Mouse (Mus musculus) limb, embryonic 12.5 days (tissue): ENCODE results near the gene Msi2. TPM values are rescaled to one million over a fixed set of nuclear protein-coding genes. Genes with fewer than 3 reads are reported as not detected.

ENCODE experiments used
- ATAC-seq: fragments of 200-750 bp; cut with Nextera tagmentation; 2 replicates; pipeline ENCODE4 v1.8.0; 2017; ENCODE audit warnings: low read depth, moderate TSS enrichment; ENCODE audit not compliant: insufficient number of reproducible peaks, insufficient read depth, low FRiP score, low TSS enrichment
- H3K27ac ChIP-seq: fragments of 300-500 bp; sonication (generic); 2 replicates; pipeline ENCODE4 v1.5.1; 2016; ENCODE audit warnings: mild to moderate bottlenecking, moderate library complexity
- H3K27me3 ChIP-seq: fragments of 300-500 bp; sonication (generic); 2 replicates; pipeline ENCODE4 v1.6.1; 2016; ENCODE audit warnings: mild to moderate bottlenecking, moderate library complexity
- H3K36me3 ChIP-seq: fragments of 300-500 bp; sonication (generic); 2 replicates; pipeline ENCODE4 v1.6.1; 2016; ENCODE audit warnings: mild to moderate bottlenecking, moderate library complexity
- H3K4me1 ChIP-seq: fragments of 300-500 bp; sonication (generic); replicated peaks from 2 replicates; pipeline ENCODE4 v1.6.1; 2016
- H3K4me2 ChIP-seq: fragments of 300-500 bp; sonication (generic); 2 replicates; pipeline ENCODE4 v1.6.1; 2016; ENCODE audit warnings: mild to moderate bottlenecking, moderate library complexity
- H3K4me3 ChIP-seq: fragments of 300-500 bp; sonication (generic); replicated peaks from 2 replicates; pipeline ENCODE4 v1.5.1; 2016; ENCODE audit warnings: mild to moderate bottlenecking
- H3K9ac ChIP-seq: fragments of 300-500 bp; sonication (generic); replicated peaks from 2 replicates; pipeline ENCODE4 v1.6.1; 2016; ENCODE audit warnings: mild to moderate bottlenecking, moderate library complexity
- H3K9me3 ChIP-seq: fragments of 300-500 bp; sonication (generic); 2 replicates; pipeline ENCODE4 v1.6.1; 2016; ENCODE audit warnings: mild to moderate bottlenecking, moderate library complexity
- WGBS: fragments of 180-500 bp; shearing (Covaris S2); methylation state at CpG from one replicate; pipeline ENCODE4 v1.1.7; 2016; 5-methylcytosine and 5-hydroxymethylcytosine counted together
- polyA plus RNA-seq: library from polyadenylated mRNA; unstranded; fragments of >200 nt; fragmentation: Nextera tagmentation; extraction: Ambion mirVana; gene quantifications from 2 replicates; pipeline ENCODE4 v1.2.1, GENCODE M21; 2016

The Msi2 gene
- polyA plus RNA-seq, 1 experiment from 2014 or later = 24.0 TPM

DNA sequence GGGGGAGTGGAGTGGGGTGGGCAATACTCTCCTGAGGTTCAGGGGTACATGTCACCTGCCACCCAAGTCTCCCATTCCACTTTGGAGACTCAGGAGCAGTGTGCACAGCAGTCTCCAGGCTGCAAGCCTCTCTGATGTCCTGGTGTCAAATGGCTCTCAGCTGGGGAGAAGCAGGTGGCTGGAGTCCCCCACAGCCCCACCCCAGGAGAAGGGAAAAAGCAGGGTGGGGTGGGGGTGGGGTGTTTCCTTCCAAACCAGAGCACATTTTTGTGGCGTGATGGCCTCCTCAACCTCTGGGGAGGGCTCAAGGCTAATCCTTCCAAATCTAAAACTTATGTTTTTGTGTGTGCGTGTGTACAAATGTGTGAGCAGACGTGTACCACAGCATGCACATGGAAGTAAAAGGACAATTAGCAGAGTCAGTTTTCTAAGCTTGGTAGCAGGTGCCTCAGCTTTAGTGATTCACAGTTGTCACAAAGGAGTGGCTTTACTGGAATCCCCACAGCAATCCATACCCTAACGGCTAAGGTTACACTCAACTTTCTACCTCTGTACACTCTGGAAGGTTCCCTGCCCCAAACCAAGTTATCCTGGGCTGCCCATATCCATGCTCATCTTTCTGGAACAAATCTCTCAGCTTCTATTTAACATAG, 161.1 kb downstream of the Msi2 start:
- Histone ChIP-seq H3K4me1 (peaks cover 95% of the 10 kb centered on the region), H3K4me2 (no peak overlapping the region), H3K9ac (no peak overlapping the region), H3K4me3 (no peak overlapping the region), H3K27me3 (peaks cover 19% of the 10 kb centered on the region), H3K27ac (0 out of 2 replicates have a peak overlapping the region, but pooled peaks have one; percentile 13), H3K36me3 (no peaks in the 10 kb centered on the region), H3K9me3 (no peaks in the 10 kb centered on the region)
- 23% methylated on average over 4 of the region's 4 CpGs for WGBS
- peak; percentile 20; the same call in 1 of the 2 replicates for ATAC-seq

DNA sequence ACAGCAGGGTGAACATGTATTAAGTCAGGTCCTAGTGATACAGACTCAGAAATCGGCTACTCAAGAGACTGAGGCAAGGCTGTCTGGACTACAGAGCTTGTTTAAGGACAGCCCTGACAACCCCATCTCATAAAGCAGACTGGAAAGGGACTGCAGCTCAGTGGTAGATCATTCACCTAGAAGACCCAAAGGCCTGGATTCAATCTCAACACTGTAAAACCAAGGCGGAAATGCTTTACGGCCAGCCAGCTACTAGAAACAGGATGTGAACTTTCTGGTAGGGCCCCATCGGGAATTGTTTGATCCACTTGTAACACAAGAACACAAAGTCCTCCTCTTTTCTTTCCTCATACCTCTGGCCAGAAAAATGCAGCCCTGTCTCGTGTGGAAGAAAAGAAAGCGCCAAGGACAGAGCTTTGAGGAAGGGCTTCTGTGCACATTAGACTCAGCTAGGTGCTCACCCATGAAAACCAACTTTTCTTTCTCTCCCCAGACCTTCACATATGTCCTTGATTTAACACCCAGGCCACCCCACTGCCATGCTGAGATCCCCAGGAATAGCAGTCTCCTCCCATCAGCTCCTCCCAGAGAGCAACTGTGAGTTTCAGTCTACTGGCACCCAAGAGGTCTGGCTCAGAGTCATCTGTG, 162.3 kb downstream of the Msi2 start:
- H3K4me3 ChIP-seq = no peak overlapping the region
- peak; percentile 12; the same call in 1 of the 2 replicates for ATAC-seq
- peaks cover 95% of the 10 kb centered on the region for H3K4me1 ChIP-seq
- H3K36me3 ChIP-seq = no peaks in the 10 kb centered on the region
- peak overlapping the region; percentile 83 for H3K27ac ChIP-seq
- peak overlapping the region; percentile 40 for H3K4me2 ChIP-seq
- H3K9me3 ChIP-seq = no peaks in the 10 kb centered on the region
- 9% methylated on average over 6 of the region's 6 CpGs for WGBS
- peaks cover 21% of the 10 kb centered on the region for H3K27me3 ChIP-seq
- H3K9ac ChIP-seq = no peak overlapping the region

DNA sequence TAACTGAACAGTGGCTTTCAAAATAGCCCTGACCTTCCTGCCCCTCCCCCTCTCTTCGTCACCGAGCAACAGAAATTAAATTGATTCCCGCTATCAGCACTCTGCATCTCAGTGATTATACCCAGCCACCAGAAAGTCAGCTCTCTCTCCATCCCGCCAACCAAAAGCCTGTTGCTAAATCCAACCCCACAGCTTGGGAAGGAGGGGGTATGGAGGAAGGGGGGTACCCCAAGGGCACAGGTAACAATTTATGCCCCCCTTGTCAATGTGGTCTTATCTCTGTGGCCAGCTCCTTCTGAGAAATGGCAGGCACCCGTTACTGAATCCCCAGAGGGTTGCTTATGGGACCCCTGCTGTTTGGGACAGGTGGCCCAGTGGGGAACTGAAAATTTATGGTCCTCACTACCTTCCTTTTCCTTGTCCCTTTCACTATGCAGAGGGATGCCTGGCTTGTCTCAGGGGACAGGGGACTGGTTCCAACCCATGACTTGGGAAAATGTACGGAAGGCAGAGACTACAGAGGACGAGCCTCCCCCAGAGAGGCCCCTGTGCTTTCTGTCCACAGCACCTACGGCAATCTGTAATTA, 163.0 kb downstream of the Msi2 start:
- Histone ChIP-seq H3K36me3 (no peaks in the 10 kb centered on the region), H3K27ac (peak overlapping the region; percentile 83), H3K9ac (0 out of 2 replicates have a peak overlapping the region, but pooled peaks have one; percentile 14), H3K4me3 (no peak overlapping the region), H3K4me2 (peak overlapping the region; percentile 40), H3K4me1 (peaks cover 95% of the 10 kb centered on the region), H3K27me3 (peaks cover 20% of the 10 kb centered on the region), H3K9me3 (no peaks in the 10 kb centered on the region)
- WGBS = 16% methylated on average over 8 of the region's 8 CpGs
- ATAC-seq = peak; percentile 15; the same call in 1 of the 2 replicates

DNA sequence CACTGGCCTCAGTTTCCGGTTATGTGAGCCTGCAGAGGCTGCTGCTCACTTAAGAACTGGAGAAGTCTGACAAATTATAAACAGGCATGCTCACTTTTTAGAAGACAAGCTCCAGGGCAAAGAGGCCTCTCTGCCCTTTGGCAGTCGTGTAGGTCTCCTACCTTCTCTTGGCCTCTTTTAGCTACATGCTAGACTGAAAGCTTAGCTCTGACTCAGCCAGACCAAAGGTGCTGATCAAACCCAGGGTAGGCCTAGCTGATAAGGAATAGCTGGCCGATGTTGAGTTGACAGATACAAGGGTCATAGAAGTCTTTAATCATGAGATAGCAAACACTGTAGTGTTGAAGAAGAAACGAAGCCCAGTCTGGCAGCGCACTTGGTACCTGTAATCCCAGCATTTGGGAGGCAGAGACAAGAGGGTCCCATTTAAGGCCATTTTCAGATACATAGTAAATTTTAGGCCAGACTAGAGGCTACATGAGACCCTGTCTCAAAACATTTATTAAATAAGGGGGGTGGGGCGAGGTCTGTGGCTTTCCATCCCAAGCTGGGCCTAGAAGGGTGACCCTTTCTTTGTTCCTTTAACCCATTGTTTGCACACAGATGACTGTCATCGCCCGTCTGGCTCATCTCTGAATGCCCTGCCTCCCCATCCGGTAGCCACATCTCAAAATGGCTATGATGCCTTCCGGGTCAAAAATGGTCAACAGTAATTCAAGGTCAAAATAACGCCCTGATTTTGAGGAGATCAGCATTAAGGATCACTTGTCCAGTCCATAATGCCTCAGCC, 164.6 kb downstream of the Msi2 start:
- Histone ChIP-seq H3K36me3 (no peaks in the 10 kb centered on the region), H3K27me3 (peaks cover 16% of the 10 kb centered on the region; the same call in 1 of the 2 replicates), H3K4me1 (peaks cover 97% of the 10 kb centered on the region), H3K4me2 (peak overlapping the region; percentile 4; the same call in 1 of the 2 replicates), H3K9me3 (no peaks in the 10 kb centered on the region), H3K27ac (no peak overlapping the region; the same call in 1 of the 2 replicates), H3K4me3 (no peak overlapping the region), H3K9ac (no peak overlapping the region)
- no peak for ATAC-seq
- 69% methylated on average over 11 of the region's 11 CpGs for whole genome bisulfite sequencing

DNA sequence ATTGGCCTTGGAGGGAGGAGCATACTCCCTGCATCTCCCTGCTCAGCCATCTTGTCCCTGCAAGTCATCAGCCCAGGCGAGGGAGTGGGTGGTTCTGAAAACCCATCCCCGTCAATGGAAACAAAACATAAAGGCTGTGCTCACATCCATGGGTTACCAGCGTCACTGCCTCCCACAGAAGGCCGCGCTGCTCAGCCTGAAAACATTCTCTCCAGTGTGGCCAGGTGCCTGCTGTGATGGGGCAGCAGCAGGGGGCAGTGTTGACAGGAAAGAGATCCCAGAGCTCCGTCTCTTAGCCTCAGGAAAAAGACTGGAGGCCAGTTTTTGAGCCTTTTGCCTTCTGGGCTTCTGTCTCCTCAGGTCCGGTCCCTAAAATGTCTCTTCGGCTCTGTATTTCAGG, 165.3 kb downstream of the Msi2 start:
- Histone ChIP-seq H3K36me3 (no peaks in the 10 kb centered on the region), H3K4me1 (peaks cover 97% of the 10 kb centered on the region), H3K27me3 (peaks cover 13% of the 10 kb centered on the region; the same call in 1 of the 2 replicates), H3K4me3 (no peak overlapping the region), H3K9me3 (no peaks in the 10 kb centered on the region), H3K27ac (no peak overlapping the region; the same call in 1 of the 2 replicates), H3K9ac (no peak overlapping the region), H3K4me2 (0 out of 2 replicates have a peak overlapping the region, but pooled peaks have one; percentile 4)
- 22% methylated on average over 8 of the region's 8 CpGs for WGBS
- no peak for ATAC-seq

DNA sequence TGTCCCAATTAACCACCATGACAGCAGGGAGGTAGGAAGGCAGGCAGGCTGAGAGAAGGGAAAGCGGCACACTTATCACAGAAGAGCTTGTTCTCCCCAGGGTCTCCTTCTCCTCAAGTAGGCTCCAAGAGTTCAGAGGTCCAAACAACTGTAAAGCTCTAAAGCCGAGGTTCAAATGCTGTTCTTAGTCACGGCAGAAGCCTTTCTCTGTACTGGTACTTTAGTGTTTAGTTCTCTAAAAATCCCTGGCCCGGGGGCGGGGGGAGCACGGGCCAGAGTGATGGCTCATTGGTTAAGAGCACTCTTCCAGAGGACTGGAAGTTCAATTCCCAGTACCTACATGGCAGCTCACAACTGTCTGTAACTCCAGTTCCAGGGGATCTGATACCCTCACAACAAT, 165.9 kb downstream of the Msi2 start:
- H3K4me2 ChIP-seq = no peak overlapping the region
- H3K9ac ChIP-seq = no peak overlapping the region
- no peaks in the 10 kb centered on the region for H3K36me3 ChIP-seq
- H3K27ac ChIP-seq = no peak overlapping the region
- peaks cover 97% of the 10 kb centered on the region for H3K4me1 ChIP-seq
- no peak for ATAC-seq
- no peak overlapping the region for H3K4me3 ChIP-seq
- H3K9me3 ChIP-seq = no peaks in the 10 kb centered on the region
- 0 out of 2 replicates have a peak, but pooled peaks cover 11% of the 10 kb centered on the region for H3K27me3 ChIP-seq
- 64% methylated on average over 6 of the region's 6 CpGs for WGBS

DNA sequence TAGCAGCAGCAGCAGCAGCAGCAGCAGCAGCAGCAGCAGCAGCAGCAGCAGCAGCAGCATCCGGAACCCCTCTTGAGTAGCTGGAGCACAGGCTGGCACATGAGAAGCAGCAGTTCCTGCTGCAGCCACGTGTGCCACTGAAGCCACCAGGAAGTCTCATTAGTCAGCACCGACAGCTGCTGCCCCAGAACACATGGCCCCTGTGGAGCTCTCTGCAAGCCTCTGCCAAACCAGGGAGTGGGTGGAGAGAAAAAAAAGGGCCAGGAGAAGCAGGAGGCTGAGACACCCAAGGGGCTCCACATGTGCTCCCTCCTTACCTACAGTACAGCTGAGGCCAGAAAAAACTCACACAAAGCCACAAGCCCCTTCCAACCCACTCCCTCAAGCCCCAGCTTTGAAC, 167.3 kb downstream of the Msi2 start:
- no peak for ATAC-seq
- Histone ChIP-seq H3K27me3 (0 out of 2 replicates have a peak, but pooled peaks cover 11% of the 10 kb centered on the region), H3K36me3 (no peaks in the 10 kb centered on the region), H3K4me3 (no peak overlapping the region), H3K4me1 (peaks cover 94% of the 10 kb centered on the region), H3K27ac (peak overlapping the region; percentile 69), H3K9ac (peak overlapping the region; percentile 34; the same call in 1 of the 2 replicates), H3K9me3 (no peaks in the 10 kb centered on the region), H3K4me2 (no peak overlapping the region)
- WGBS = 4% methylated on average over 3 of the region's 3 CpGs

DNA sequence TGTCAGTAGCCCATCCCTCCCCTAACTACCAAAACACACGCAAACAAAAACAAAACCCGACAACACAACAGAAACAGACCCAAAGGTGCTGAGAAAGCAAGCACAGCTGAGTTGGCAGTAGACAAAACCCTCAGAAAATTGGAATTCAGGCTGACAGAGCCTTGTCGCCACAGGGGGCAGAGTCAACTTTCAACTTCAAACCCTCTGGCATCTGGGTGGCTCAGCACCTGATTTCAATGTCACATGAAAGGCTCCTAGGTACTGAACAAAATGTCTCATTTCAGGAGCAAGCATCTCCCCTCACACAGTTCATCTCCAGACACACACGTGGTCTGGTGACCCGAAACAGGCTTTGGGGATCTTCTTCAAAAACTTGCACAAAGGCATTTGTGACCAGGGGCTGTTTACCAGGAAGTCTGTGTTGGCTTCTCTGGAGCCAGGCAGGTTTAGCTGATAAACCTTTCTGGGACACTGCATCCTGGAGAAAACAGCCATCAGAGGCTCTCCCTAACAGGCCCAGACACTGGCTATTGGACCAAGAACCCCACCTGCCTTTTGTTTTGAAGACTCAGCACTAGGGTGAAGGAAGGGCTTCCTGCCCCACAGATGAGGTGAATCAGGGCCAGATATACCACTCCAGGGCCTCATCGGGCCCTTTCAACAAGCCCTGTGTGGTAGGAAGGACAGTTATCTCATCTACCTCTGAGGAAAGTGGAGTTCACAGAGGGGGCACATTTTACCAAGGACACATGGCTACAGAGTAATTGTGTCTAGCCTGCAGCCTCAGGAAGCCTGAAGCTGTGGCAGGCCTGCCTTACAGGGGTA, 168.0 kb downstream of the Msi2 start:
- ATAC-seq = no peak
- no peaks in the 10 kb centered on the region for H3K9me3 ChIP-seq
- 0 out of 2 replicates have a peak overlapping the region, but pooled peaks have one; percentile 69 for H3K27ac ChIP-seq

DNA sequence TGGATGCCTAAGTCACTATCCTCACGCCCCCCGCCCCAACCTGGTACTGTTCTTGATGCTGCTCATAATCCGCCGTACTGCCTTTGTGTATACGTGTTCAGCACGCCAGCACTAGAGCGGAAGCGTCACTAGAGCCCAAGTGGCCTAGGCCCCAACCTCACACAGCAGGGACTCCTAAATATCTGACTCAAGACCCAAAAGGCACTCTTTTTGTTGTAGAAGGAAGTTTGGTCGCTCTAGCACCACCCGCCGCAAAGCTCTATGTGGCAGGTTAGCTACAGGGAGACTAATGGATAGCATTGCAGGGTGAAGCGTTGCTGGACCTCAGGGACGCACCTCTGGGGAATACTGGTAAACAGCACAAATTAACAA, 168.8 kb downstream of the Msi2 start:
- 89% methylated on average over 13 of the region's 13 CpGs for WGBS
- H3K27me3 ChIP-seq = 0 out of 2 replicates have a peak, but pooled peaks cover 8% of the 10 kb centered on the region
- H3K4me3 ChIP-seq = no peak overlapping the region
- H3K9ac ChIP-seq = no peak overlapping the region
- no peak overlapping the region for H3K27ac ChIP-seq
- H3K9me3 ChIP-seq = no peaks in the 10 kb centered on the region
- no peak overlapping the region for H3K4me2 ChIP-seq
- ATAC-seq = no peak
- H3K36me3 ChIP-seq = no peaks in the 10 kb centered on the region
- peaks cover 85% of the 10 kb centered on the region for H3K4me1 ChIP-seq

More for the DNA sequence above, 168.0 kb downstream of the Msi2 start:
- H3K9ac ChIP-seq = peak overlapping the region; percentile 34; the same call in 1 of the 2 replicates
- 0 out of 2 replicates have a peak, but pooled peaks cover 11% of the 10 kb centered on the region for H3K27me3 ChIP-seq
- 60% methylated on average over 6 of the region's 6 CpGs for WGBS
- no peaks in the 10 kb centered on the region for H3K36me3 ChIP-seq
- H3K4me2 ChIP-seq = no peak overlapping the region
- H3K4me3 ChIP-seq = no peak overlapping the region
- H3K4me1 ChIP-seq = peaks cover 93% of the 10 kb centered on the region
